Mouse (Mus musculus): Measurements from ENCODE around the gene Anks1. TPM values are rescaled to one million over a fixed set of nuclear protein-coding genes. Genes with fewer than 3 reads are reported as not detected.
"Not testable (repeated sequence)": the region's sequence is repeated elsewhere in the genome, so short reads cannot be mapped to it uniquely, and the experiment has no call there.

Gene Anks1
- polyA plus RNA-seq, 1 experiment from 2014 or later = 6.7 TPM

DNA sequence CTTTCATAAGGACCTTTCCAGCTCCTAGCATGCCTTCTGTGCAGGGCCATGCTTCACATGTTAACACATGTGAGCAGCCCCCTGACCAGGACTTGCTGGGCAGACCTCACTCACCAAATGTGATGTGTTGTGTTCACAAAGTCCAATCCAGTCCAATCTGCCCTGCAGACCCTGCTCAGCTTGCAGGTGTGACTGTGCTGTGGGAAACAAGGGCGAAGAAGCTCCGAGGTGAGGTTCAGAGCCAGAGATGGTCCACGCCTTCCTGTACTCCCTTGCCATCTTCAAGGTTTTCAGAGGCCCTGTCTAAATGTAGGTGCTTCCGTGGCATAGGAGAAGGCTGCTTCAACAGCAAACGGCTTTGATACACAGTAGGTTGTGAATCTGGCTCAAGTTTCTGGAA, 59.8 kb downstream of the Anks1 start:
- no peaks in the 10 kb centered on the region for H3K27me3 ChIP-seq (replicated peaks)
- 77% methylated on average over 5 of the region's 5 CpGs for WGBS (ENCODE audit: insufficient replicate concordance)
- H3K36me3 ChIP-seq = no peaks in the 10 kb centered on the region
- no peak for ATAC-seq
- no peak overlapping the region for H3K27ac ChIP-seq
- H3K4me3 ChIP-seq = no peak overlapping the region
- H3K4me2 ChIP-seq = no peak overlapping the region
- no peaks in the 10 kb centered on the region for H3K9me3 ChIP-seq (replicated peaks)
- H3K9ac ChIP-seq = no peak overlapping the region
- peaks cover 9% of the 10 kb centered on the region for H3K4me1 ChIP-seq

DNA sequence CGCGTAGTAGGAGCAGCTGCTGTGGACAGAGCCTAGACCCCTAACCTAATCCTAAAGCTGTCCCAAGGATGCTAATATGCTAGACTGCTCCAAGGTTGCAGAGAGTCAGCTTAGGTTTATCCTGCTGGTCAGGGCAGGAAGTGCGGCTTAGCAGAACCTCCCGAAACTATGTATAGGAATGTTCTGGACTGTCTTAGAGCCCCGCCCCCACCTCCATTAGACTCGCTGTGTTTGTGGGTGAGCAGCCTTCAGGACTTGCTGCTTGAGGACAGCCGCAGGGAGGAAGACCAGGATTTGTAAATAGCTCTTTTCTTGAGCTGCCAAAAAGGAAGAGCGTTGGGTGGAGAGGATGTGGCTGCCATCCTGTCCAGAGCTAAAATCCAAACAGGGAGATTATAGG, 60.3 kb downstream of the Anks1 start:
- no peak overlapping the region for H3K4me2 ChIP-seq
- H3K9ac ChIP-seq = no peak overlapping the region
- H3K4me3 ChIP-seq = no peak overlapping the region
- H3K27me3 ChIP-seq (replicated peaks) = no peaks in the 10 kb centered on the region
- no peaks in the 10 kb centered on the region for H3K36me3 ChIP-seq
- 69% methylated on average over 8 of the region's 8 CpGs for WGBS (ENCODE audit: insufficient replicate concordance)
- no peaks in the 10 kb centered on the region for H3K9me3 ChIP-seq (replicated peaks)
- no peak overlapping the region for H3K27ac ChIP-seq
- peaks cover 5% of the 10 kb centered on the region for H3K4me1 ChIP-seq
- no peak for ATAC-seq

DNA sequence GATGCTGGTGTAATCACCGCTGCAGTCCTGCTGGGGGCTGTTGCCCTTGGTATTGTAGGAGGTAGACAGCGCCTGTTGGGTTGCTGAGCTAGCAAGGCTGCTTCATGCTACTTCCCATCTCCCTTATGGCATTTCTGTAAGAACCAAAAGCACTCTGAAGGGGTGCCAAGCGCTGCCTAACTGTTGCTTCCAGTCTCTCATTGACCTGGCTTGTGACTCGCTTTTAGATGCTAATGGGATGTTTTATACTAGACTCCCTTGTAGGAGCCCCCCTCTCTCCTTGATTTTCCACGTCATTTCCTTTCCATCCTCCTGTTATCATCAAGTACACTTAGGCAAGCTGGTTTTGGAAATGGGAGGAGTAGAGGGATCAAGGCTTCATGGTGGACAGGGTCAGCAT, 60.8 kb downstream of the Anks1 start:
- WGBS (ENCODE audit: insufficient replicate concordance) = 72% methylated on average over 5 of the region's 5 CpGs
- Histone ChIP-seq H3K9ac (no peak overlapping the region), H3K27ac (0 out of 2 replicates have a peak overlapping the region, but pooled peaks have one; percentile 22)

DNA sequence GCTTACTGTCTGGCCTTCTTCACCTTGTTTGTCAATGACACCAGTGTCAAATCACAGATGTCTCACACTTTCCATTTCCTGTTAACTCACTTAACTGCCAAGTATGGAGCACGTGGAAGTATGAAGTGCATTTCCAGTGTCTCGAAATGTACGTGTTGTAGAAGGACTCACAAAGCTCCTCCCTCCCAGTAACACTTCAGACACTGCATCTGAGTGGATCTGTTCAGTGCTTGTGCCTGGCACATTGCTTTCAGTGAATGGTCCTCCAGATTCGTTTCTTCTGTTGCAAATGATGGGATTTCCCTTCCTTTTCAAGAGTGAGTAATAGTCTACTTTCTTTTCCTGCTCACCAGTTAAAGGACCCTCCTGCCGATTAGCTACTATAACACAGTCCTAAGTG, 61.2 kb downstream of the Anks1 start:
- 67% methylated on average over 5 of the region's 5 CpGs for WGBS (ENCODE audit: insufficient replicate concordance)
- Histone ChIP-seq H3K4me3 (no peak overlapping the region), H3K9ac (no peak overlapping the region), H3K4me2 (no peak overlapping the region), H3K27me3 (replicated peaks) (no peaks in the 10 kb centered on the region), H3K36me3 (peaks cover 6% of the 10 kb centered on the region), H3K4me1 (no peaks in the 10 kb centered on the region), H3K27ac (no peak overlapping the region), H3K9me3 (replicated peaks) (no peaks in the 10 kb centered on the region)
- no peak for ATAC-seq

More for the DNA sequence above, 60.8 kb downstream of the Anks1 start:
- Histone ChIP-seq H3K4me1 (no peaks in the 10 kb centered on the region), H3K4me3 (no peak overlapping the region), H3K4me2 (no peak overlapping the region), H3K27me3 (replicated peaks) (no peaks in the 10 kb centered on the region), H3K36me3 (peaks cover 2% of the 10 kb centered on the region), H3K9me3 (replicated peaks) (no peaks in the 10 kb centered on the region)
- ATAC-seq = no peak

DNA sequence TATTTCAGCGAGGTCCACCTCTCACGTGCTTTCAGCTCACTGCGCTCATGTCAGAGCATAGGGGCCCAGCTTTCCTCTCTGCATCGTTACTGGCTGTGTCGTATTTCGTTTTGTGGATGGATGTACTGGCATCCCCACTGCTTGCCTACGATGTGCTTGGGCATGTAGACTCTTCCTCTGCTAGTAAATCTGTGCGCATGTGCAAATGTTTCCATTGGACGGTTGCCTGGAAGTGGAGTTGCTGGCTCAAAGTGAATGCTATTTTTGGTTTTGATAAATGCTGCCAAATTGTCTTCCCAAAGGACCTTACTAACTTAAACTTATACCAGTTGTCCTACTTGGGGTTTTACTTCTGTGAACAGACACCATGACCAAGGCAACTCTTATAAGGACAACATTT, 62.4 kb downstream of the Anks1 start:
- Histone ChIP-seq H3K27me3 (replicated peaks) (no peaks in the 10 kb centered on the region), H3K27ac (no peak overlapping the region), H3K4me2 (no peak overlapping the region), H3K9ac (no peak overlapping the region), H3K36me3 (peaks cover 10% of the 10 kb centered on the region), H3K4me1 (no peaks in the 10 kb centered on the region), H3K4me3 (no peak overlapping the region), H3K9me3 (replicated peaks) (no peaks in the 10 kb centered on the region)
- WGBS (ENCODE audit: insufficient replicate concordance) = 83% methylated on average over 9 of the region's 9 CpGs
- no peak for ATAC-seq

DNA sequence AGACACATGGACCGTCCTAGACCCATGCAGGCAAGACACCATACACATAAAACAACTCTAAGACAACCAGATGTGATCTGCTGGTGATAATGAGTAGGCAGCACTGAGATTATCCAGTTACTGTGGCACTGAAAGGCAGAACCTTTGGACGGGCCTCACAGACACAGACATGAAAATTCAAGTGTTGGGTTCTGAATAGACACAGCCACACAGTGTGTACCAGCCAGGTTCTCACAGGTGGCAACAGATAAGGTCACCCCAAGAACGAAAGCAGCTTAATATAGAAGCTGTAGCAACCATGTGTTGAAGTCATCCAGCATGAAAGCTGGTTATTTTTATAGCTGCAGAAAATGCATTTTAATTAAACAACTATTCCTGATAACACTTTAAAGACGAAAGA, 64.2 kb downstream of the Anks1 start:
- 63% methylated on average over 4 of the region's 4 CpGs for WGBS (ENCODE audit: insufficient replicate concordance)
- Histone ChIP-seq H3K4me2 (no peak overlapping the region), H3K4me1 (no peaks in the 10 kb centered on the region), H3K9me3 (replicated peaks) (no peaks in the 10 kb centered on the region), H3K9ac (no peak overlapping the region), H3K36me3 (peaks cover 26% of the 10 kb centered on the region), H3K27ac (no peak overlapping the region), H3K27me3 (replicated peaks) (no peaks in the 10 kb centered on the region), H3K4me3 (no peak overlapping the region)
- no peak for ATAC-seq

DNA sequence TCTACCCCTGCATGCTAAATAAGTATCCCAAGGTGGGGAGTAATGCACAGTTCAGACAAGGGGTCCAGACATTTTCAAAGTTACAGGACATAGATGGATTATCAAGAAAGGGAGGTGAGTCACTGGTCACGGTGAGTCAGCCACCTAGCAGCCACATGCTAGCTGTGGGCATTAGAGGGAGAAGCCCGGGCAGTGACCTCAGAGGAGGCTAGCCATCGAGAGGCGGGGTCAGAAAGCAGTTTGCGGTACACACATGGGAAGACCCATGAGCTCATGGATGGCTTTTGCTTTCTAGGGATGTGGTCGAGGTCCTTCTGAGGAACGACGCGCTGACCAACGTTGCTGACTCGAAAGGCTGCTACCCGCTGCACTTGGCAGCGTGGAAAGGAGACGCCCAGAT, 67.2 kb downstream of the Anks1 start:
- Histone ChIP-seq H3K9ac (no peak overlapping the region), H3K27ac (no peak overlapping the region), H3K36me3 (peaks cover 33% of the 10 kb centered on the region), H3K27me3 (replicated peaks) (no peaks in the 10 kb centered on the region), H3K9me3 (replicated peaks) (no peaks in the 10 kb centered on the region), H3K4me1 (no peaks in the 10 kb centered on the region), H3K4me2 (no peak overlapping the region), H3K4me3 (no peak overlapping the region)
- ATAC-seq = no peak
- WGBS (ENCODE audit: insufficient replicate concordance) = 91% methylated on average over 14 of the region's 14 CpGs

DNA sequence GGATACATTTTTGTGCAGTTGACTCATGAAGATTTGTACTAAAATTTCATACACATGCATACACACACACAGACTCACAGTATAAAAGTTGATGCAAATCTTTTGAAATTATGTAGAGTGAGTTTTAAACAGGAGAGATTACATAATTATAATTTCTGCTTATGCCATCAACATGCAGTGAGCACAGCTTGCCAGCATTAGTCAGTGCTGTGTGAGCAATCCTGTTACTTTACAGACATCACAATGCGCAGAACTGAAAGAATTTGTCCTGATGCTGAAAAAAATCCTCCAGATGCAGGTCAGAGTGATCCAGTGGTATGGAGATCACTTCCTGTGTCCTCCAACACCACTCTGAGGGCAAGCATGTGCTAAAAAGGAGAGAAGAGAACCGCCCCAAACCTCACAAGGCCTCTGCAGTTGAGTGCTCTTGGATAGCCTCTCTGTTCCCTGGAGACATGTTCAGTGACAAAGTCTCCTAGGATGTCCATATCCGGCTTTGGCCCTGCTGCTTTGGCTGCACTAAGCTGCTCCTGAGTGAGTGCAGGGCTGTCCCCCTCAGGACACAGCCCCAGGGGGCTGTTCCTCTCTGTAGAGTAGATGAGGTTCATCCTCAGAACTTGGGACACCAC, 68.0 kb downstream of the Anks1 start:
- H3K36me3 ChIP-seq = peaks cover 33% of the 10 kb centered on the region
- no peak overlapping the region for H3K9ac ChIP-seq
- no peaks in the 10 kb centered on the region for H3K4me1 ChIP-seq
- no peaks in the 10 kb centered on the region for H3K9me3 ChIP-seq (replicated peaks)
- H3K27me3 ChIP-seq (replicated peaks) = no peaks in the 10 kb centered on the region
- no peak overlapping the region for H3K4me3 ChIP-seq
- H3K27ac ChIP-seq = no peak overlapping the region
- H3K4me2 ChIP-seq = no peak overlapping the region
- 73% methylated on average over 3 of the region's 3 CpGs for WGBS (ENCODE audit: insufficient replicate concordance)
- ATAC-seq = no peak

DNA sequence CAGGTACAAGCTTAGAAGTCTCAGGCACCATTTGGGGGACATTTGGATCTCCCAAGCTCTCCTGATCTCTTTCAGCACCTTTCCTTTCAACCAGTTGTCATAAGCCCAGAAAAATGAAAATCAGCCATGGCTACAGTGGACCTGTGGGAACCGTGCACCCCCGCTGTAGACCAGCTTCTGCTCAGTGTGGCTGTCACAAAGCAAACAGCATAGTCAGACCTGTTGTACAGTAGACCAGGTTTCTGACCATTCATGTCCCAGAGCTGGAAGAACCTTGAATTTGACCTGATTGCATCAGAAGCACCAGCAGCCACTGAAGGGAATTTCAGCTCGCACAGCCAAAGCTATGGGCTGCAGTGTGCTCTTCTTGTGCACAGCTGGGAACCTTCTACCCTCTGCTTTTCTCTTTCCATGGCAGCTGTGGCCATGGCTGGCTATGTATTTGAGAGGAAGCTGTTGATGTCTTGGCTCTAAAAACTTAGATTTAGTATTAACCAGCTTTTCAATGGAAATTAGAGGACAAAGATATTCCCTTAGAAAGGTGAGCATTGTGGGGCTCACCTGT, 71.4 kb downstream of the Anks1 start:
- Histone ChIP-seq H3K36me3 (peaks cover 35% of the 10 kb centered on the region), H3K4me3 (no peak overlapping the region), H3K9ac (no peak overlapping the region), H3K4me1 (no peaks in the 10 kb centered on the region), H3K9me3 (replicated peaks) (no peaks in the 10 kb centered on the region), H3K27ac (no peak overlapping the region), H3K4me2 (no peak overlapping the region), H3K27me3 (replicated peaks) (no peaks in the 10 kb centered on the region)
- peak; percentile 49; the same call in 1 of the 2 replicates for ATAC-seq
- WGBS (ENCODE audit: insufficient replicate concordance) = 87% methylated on average over 3 of the region's 3 CpGs

DNA sequence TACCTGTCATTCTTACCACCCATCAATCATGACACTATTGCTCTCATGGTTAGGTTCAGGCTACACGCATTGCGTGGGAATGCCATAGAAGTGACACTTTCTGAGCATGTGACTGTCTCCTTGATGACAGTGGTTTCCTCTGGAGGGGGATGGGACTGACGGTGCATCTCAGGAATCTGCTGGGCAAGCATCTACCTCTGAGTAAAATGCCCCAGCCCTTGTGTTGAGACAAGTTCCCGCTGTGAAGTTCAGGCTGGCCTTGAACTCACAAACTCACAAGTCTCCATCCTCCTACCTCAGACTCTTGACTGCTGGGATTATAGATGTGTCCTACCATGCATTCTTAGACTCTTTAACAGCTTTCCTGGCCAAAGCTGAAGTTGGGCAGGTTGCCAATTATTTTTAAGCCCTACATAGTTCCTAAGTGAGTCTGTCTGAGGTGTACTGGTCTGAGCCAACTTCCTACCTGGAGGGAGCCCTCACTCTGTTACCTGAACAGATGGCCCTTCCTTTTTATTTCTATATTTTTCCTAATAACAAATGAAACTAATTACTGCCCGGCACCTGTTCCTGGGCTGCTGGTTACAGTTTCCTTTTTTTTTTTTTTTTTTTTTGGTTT, 72.5 kb downstream of the Anks1 start:
- ATAC-seq = no peak
- 75% methylated on average over 5 of the region's 5 CpGs for WGBS (ENCODE audit: insufficient replicate concordance)

DNA sequence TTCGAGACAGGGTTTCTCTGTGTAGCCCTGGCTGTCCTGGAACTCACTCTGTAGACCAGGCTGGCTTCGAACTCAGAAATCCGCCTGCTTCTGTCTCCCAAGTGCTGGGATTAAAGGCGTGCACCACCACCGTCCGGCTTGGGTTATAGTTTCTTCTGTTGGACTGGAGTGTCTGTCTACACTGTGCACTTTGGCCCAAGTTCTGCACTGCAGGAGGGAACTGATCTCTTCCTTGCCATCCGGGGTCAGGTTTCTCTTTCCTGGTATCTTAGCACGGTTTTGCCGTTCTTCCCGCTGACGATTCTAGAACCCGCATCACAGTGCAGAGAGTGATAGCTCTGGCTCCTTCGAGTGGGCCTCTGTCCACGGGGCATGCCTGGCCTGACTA, 73.0 kb downstream of the Anks1 start:
- not testable (repeated sequence) for ATAC-seq; H3K27ac ChIP-seq; H3K4me1 ChIP-seq; H3K4me2 ChIP-seq; H3K9ac ChIP-seq; H3K4me3 ChIP-seq; H3K27me3 ChIP-seq (replicated peaks); H3K9me3 ChIP-seq (replicated peaks)
- H3K36me3 ChIP-seq = peaks cover 38% of the 10 kb centered on the region
- WGBS (ENCODE audit: insufficient replicate concordance) = 77% methylated on average over 14 of the region's 14 CpGs

More for the DNA sequence above, 72.5 kb downstream of the Anks1 start:
- no peak overlapping the region for H3K4me2 ChIP-seq
- no peak overlapping the region for H3K4me3 ChIP-seq
- no peak overlapping the region for H3K9ac ChIP-seq
- H3K27ac ChIP-seq = no peak overlapping the region
- H3K9me3 ChIP-seq (replicated peaks) = no peaks in the 10 kb centered on the region
- no peaks in the 10 kb centered on the region for H3K4me1 ChIP-seq
- peaks cover 41% of the 10 kb centered on the region for H3K36me3 ChIP-seq
- H3K27me3 ChIP-seq (replicated peaks) = no peaks in the 10 kb centered on the region

DNA sequence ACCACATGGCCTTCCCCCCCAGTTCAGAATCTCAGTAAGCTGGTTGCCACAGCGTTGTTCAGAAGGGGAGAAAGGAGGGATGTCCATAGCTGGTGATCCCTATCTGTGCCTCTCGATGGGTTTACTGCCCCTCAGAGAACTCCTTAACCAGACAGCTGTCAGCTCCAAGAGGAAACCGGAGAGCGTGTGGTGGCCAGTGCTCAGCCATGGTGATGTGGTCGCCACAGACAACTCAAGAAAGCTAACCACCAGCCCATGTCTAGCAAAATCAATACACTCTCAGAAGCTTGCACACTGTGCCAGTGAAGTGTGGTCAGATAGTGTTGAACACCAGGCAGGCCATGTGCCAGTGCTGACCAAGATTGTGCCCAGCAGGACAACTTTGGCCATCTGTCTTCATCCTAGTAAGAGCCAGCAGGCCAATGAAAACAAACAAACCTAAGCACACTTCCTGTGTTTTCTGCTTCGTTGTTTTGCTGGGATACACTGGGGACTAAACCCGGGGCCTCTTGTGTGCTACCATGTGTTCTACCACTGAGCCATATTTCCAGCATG, 73.7 kb downstream of the Anks1 start:
- H3K36me3 ChIP-seq = peaks cover 36% of the 10 kb centered on the region
- no peaks in the 10 kb centered on the region for H3K27me3 ChIP-seq (replicated peaks)
- no peak overlapping the region for H3K4me3 ChIP-seq
- no peaks in the 10 kb centered on the region for H3K9me3 ChIP-seq (replicated peaks)
- H3K9ac ChIP-seq = no peak overlapping the region
- no peak overlapping the region for H3K4me2 ChIP-seq
- no peak for ATAC-seq
- 63% methylated on average over 7 of the region's 7 CpGs for WGBS (ENCODE audit: insufficient replicate concordance)
- no peaks in the 10 kb centered on the region for H3K4me1 ChIP-seq
- H3K27ac ChIP-seq = no peak overlapping the region
